Mouse (Mus musculus): ENCODE measurements around the gene Krt39. TPM values are rescaled to one million over a fixed set of nuclear protein-coding genes. Genes with fewer than 3 reads are reported as not detected.

Gene Krt39
- polyA plus RNA-seq, 1 experiment from 2014 or later: not detected

Other genes starting within 250 kb of the Krt39 start
- gene Krt24, start 236.1 kb downstream of the Krt39 start, polyA plus RNA-seq (2016; fragmentation: Nextera tagmentation; extraction: Ambion mirVana): not detected in 2 replicates
- gene Krt25, start 198.4 kb downstream of the Krt39 start, polyA plus RNA-seq (2016; fragmentation: Nextera tagmentation; extraction: Ambion mirVana): 0.07 TPM in 1 of 2 replicates, not detected in the other
- gene Krt26, start 183.4 kb downstream of the Krt39 start, polyA plus RNA-seq (2016; fragmentation: Nextera tagmentation; extraction: Ambion mirVana): 0.12 and 0.43 TPM in 2 replicates
- not detected in 2 replicates for gene Krt27, start 170.2 kb downstream of the Krt39 start, polyA plus RNA-seq (2016; fragmentation: Nextera tagmentation; extraction: Ambion mirVana)
- 0.25 and 0.26 TPM in 2 replicates for gene Krt28, start 146.4 kb downstream of the Krt39 start, polyA plus RNA-seq (2016; fragmentation: Nextera tagmentation; extraction: Ambion mirVana)
- 22.4 and 27.4 TPM in 2 replicates for gene Krt10, start 132.0 kb downstream of the Krt39 start, polyA plus RNA-seq (2016; fragmentation: Nextera tagmentation; extraction: Ambion mirVana)
- gene Krt12, start 99.1 kb downstream of the Krt39 start, polyA plus RNA-seq (2016; fragmentation: Nextera tagmentation; extraction: Ambion mirVana): 0.09 TPM in 1 of 2 replicates, not detected in the other
- 0.35 and 1.6 TPM in 2 replicates for gene Krt20, start 83.2 kb downstream of the Krt39 start, polyA plus RNA-seq (2016; fragmentation: Nextera tagmentation; extraction: Ambion mirVana)
- 0.24 TPM in 1 of 2 replicates, not detected in the other for gene Krt23, start 28.2 kb downstream of the Krt39 start, polyA plus RNA-seq (2016; fragmentation: Nextera tagmentation; extraction: Ambion mirVana)
- not detected in 2 replicates for gene Krt40, start 21.8 kb upstream of the Krt39 start, polyA plus RNA-seq (2016; fragmentation: Nextera tagmentation; extraction: Ambion mirVana)
- not detected in 2 replicates for gene Krtap3-3, start 29.5 kb upstream of the Krt39 start, polyA plus RNA-seq (2016; fragmentation: Nextera tagmentation; extraction: Ambion mirVana)
- gene Krtap3-2, start 35.5 kb upstream of the Krt39 start, polyA plus RNA-seq (2016; fragmentation: Nextera tagmentation; extraction: Ambion mirVana): not detected in 2 replicates
- gene Gm11939, start 38.1 kb upstream of the Krt39 start, polyA plus RNA-seq (2016; fragmentation: Nextera tagmentation; extraction: Ambion mirVana): not detected in 2 replicates
- not detected in 2 replicates for gene Krtap3-1, start 45.3 kb upstream of the Krt39 start, polyA plus RNA-seq (2016; fragmentation: Nextera tagmentation; extraction: Ambion mirVana)
- gene Krtap1-5, start 59.7 kb upstream of the Krt39 start, polyA plus RNA-seq (2016; fragmentation: Nextera tagmentation; extraction: Ambion mirVana): not detected in 2 replicates
- gene Krtap1-4, start 62.3 kb upstream of the Krt39 start, polyA plus RNA-seq (2016; fragmentation: Nextera tagmentation; extraction: Ambion mirVana): not detected in 2 replicates
- gene Krtap1-3, start 70.0 kb upstream of the Krt39 start, polyA plus RNA-seq (2016; fragmentation: Nextera tagmentation; extraction: Ambion mirVana): not detected in 2 replicates
- gene Krtap9-3, start 76.8 kb upstream of the Krt39 start, polyA plus RNA-seq (2016; fragmentation: Nextera tagmentation; extraction: Ambion mirVana): not detected in 2 replicates
- not detected in 2 replicates for gene Gm11938, start 82.0 kb upstream of the Krt39 start, polyA plus RNA-seq (2016; fragmentation: Nextera tagmentation; extraction: Ambion mirVana)
- not detected in 2 replicates for gene Gm11937, start 88.9 kb upstream of the Krt39 start, polyA plus RNA-seq (2016; fragmentation: Nextera tagmentation; extraction: Ambion mirVana)
- gene Krtap2-4, start 93.5 kb upstream of the Krt39 start, polyA plus RNA-seq (2016; fragmentation: Nextera tagmentation; extraction: Ambion mirVana): not detected in 2 replicates
- not detected in 2 replicates for gene Gm11562, start 99.1 kb upstream of the Krt39 start, polyA plus RNA-seq (2016; fragmentation: Nextera tagmentation; extraction: Ambion mirVana)
- gene Krtap4-1, start 106.9 kb upstream of the Krt39 start, polyA plus RNA-seq (2016; fragmentation: Nextera tagmentation; extraction: Ambion mirVana): not detected in 2 replicates
- gene Krtap4-2, start 113.7 kb upstream of the Krt39 start, polyA plus RNA-seq (2016; fragmentation: Nextera tagmentation; extraction: Ambion mirVana): not detected in 2 replicates
- not detected in 2 replicates for gene Krtap4-7, start 122.8 kb upstream of the Krt39 start, polyA plus RNA-seq (2016; fragmentation: Nextera tagmentation; extraction: Ambion mirVana)
- gene Gm11555, start 128.9 kb upstream of the Krt39 start, polyA plus RNA-seq (2016; fragmentation: Nextera tagmentation; extraction: Ambion mirVana): not detected in 2 replicates
- gene Gm11563, start 137.6 kb upstream of the Krt39 start, polyA plus RNA-seq (2016; fragmentation: Nextera tagmentation; extraction: Ambion mirVana): not detected in 2 replicates
- gene Krtap4-6, start 144.6 kb upstream of the Krt39 start, polyA plus RNA-seq (2016; fragmentation: Nextera tagmentation; extraction: Ambion mirVana): not detected in 2 replicates
- not detected in 2 replicates for gene Gm14190, start 169.4 kb upstream of the Krt39 start, polyA plus RNA-seq (2016; fragmentation: Nextera tagmentation; extraction: Ambion mirVana)
- gene Gm14180, start 213.0 kb upstream of the Krt39 start, polyA plus RNA-seq (2016; fragmentation: Nextera tagmentation; extraction: Ambion mirVana): not detected in 2 replicates

Measured in hindbrain, embryonic 10.5 days (tissue).